Mouse (Mus musculus) embryonic facial prominence, embryonic 12.5 days (tissue): ENCODE measurements around the gene Fbxo10. TPM values are rescaled to one million over a fixed set of nuclear protein-coding genes. Genes with fewer than 3 reads are reported as not detected.
A peak's percentile ranks its signal among the peaks of the same experiment; 100 is the strongest.
"Not testable (repeated sequence)": the region's sequence is repeated elsewhere in the genome, so short reads cannot be mapped to it uniquely, and the experiment has no call there.

Source experiments
- ATAC-seq: fragments of 200-750 bp; cut with Nextera tagmentation; 2 replicates; pipeline ENCODE4 v1.8.0; 2017; ENCODE audit not compliant: insufficient number of reproducible peaks, insufficient read depth, low FRiP score, low TSS enrichment
- H3K27ac ChIP-seq: fragments of 300-500 bp; sonication (generic); 2 replicates; pipeline ENCODE4 v1.5.1; 2016; ENCODE audit warnings: mild to moderate bottlenecking
- H3K27me3 ChIP-seq: fragments of 300-500 bp; sonication (generic); 2 replicates; pipeline ENCODE4 v1.6.1; 2016; ENCODE audit warnings: mild to moderate bottlenecking, moderate library complexity
- H3K36me3 ChIP-seq: fragments of 300-500 bp; sonication (generic); 2 replicates; pipeline ENCODE4 v1.6.1; 2016; ENCODE audit warnings: mild to moderate bottlenecking
- H3K4me1 ChIP-seq: fragments of 300-500 bp; sonication (generic); 2 replicates; pipeline ENCODE4 v1.6.1; 2016
- H3K4me2 ChIP-seq: fragments of 300-500 bp; sonication (generic); replicated peaks from 2 replicates; pipeline ENCODE4 v1.6.1; 2016; ENCODE audit warnings: mild to moderate bottlenecking, moderate library complexity
- H3K4me3 ChIP-seq: fragments of 300-500 bp; sonication (generic); 2 replicates; pipeline ENCODE4 v1.5.1; 2016; ENCODE audit warnings: mild to moderate bottlenecking
- H3K9ac ChIP-seq: fragments of 300-500 bp; sonication (generic); 2 replicates; pipeline ENCODE4 v1.6.1; 2016; ENCODE audit warnings: mild to moderate bottlenecking, moderate library complexity
- H3K9me3 ChIP-seq: fragments of 300-500 bp; sonication (generic); 2 replicates; pipeline ENCODE4 v1.6.1; 2016; ENCODE audit warnings: mild to moderate bottlenecking, moderate library complexity
- WGBS: fragments of 180-500 bp; shearing (Covaris S2); methylation state at CpG from one replicate; pipeline ENCODE4 v1.1.7; 2016; 5-methylcytosine and 5-hydroxymethylcytosine counted together
- polyA plus RNA-seq: library from polyadenylated mRNA; unstranded; fragments of >200 nt; fragmentation: Nextera tagmentation; extraction: Ambion mirVana; gene quantifications from 2 replicates; pipeline ENCODE4 v1.2.1, GENCODE M21; 2016

Gene Fbxo10
- polyA plus RNA-seq, 1 experiment from 2014 or later, result 18.5 TPM

DNA sequence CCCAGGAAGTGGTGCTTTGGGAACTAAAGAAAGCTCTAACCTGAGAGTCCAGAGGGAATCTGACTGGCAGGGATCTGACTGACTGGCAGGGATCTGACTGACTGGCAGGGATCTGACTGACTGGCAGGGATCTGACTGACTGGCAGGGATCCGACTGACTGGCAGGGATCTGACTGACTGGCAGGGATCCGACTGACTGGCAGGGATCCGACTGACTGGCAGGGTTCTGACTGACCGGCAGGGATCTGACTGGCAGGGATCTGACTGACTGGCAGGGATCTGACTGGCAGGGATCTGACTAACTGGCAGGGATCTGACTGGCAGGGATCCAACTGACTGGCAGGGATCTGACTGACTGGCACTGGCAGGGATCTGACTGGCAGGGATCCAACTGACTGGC is 3.4 kb downstream of the Fbxo10 start:
- H3K4me1 ChIP-seq, result peaks cover 16% of the 10 kb centered on the region
- H3K36me3 ChIP-seq, H3K4me3 ChIP-seq, H3K9me3 ChIP-seq, H3K27ac ChIP-seq, H3K9ac ChIP-seq, H3K4me2 ChIP-seq, ATAC-seq, H3K27me3 ChIP-seq: not testable (repeated sequence)
- WGBS, result 92% methylated on average over 4 of the region's 4 CpGs

DNA sequence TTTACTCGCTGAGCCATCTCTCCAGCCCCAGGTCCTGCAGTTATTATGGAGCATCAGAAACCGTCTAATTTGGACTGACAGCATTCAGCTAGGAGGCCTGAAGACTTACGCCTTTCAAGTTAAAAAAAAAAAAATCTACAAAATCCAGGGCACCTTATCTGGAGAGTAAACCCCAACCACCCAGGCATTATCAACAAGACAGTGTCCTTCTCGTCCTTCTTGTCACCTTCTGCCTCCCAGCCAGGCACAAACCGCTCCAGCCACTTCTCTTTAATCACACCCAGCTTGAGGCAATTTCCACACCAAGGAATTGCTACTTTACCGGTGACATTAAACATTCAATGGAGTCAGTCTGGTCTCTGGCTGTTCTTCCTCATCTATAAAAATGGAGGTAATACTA is 10.9 kb downstream of the Fbxo10 start:
- no peak overlapping the region for H3K4me3 ChIP-seq
- H3K27ac ChIP-seq, result no peak overlapping the region
- H3K9me3 ChIP-seq, result no peaks in the 10 kb centered on the region
- 0 out of 2 replicates have a peak, but pooled peaks cover 9% of the 10 kb centered on the region for H3K4me1 ChIP-seq
- peaks cover 1% of the 10 kb centered on the region; the same call in 1 of the 2 replicates for H3K36me3 ChIP-seq
- no peak overlapping the region for H3K9ac ChIP-seq
- H3K27me3 ChIP-seq, result no peaks in the 10 kb centered on the region
- no peak for ATAC-seq
- H3K4me2 ChIP-seq, result no peak overlapping the region
- WGBS, result 76% methylated on average over 6 of the region's 6 CpGs

DNA sequence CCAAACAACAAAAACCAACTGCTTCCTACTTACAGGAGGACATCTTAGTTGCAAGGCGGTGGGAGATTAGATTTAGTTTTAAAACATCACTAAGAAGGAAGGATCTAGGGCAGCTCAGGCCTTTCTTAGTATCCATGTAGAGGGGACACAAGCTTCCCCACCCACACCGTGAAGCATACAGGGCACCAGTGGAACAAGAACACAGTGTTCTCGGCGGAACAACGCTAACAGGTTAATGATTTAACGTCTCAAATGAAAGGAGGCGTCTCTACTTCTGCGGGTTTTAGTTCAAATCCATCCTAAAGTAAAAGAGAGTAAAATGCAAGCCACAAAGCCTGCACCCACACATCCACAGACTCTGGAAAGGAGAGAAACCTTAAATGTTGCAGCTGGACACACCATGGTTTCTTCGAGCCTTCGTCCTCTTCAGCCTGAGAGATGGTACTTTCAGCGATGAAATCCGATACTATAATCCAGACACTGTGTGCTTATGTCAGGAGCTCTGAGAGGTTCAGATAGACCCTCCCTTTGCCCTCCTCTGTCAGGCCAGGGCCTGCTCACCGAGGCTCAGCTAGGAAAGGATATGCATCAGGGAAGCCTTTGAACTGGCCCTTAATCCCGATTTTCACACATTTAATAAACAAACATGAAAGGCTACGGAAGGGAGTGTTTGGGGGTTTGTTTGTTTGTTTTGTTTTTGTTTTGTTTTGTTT is 12.0 kb downstream of the Fbxo10 start:
- ATAC-seq, result no peak
- Histone ChIP-seq H3K4me2 (no peak overlapping the region), H3K4me3 (no peak overlapping the region), H3K9me3 (no peaks in the 10 kb centered on the region), H3K27me3 (no peaks in the 10 kb centered on the region), H3K36me3 (no peaks in the 10 kb centered on the region), H3K9ac (no peak overlapping the region), H3K27ac (no peak overlapping the region), H3K4me1 (0 out of 2 replicates have a peak, but pooled peaks cover 9% of the 10 kb centered on the region)
- 66% methylated on average over 15 of the region's 15 CpGs for WGBS

DNA sequence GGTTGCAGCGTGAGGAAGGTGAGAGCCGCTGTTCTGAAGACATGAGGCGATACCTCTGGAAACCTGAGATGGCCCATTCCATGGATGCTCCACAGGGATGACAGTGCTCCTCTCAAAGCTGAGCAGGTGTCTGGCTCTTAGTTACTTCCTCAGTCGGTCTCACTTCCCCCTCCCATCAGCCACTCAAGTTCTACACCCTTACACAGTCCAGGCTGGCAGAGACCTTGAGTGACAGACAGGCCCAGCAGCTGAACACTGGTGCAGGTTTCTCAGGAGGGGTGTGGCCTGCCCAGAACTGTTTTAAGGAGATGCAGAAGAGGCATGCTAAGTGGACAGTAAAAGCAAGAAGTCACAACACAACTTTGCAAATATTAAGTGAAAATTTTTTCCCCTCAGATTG is 16.7 kb downstream of the Fbxo10 start:
- Histone ChIP-seq H3K9ac (no peak overlapping the region), H3K27ac (no peak overlapping the region), H3K4me1 (peaks cover 13% of the 10 kb centered on the region; the same call in 1 of the 2 replicates), H3K4me3 (no peak overlapping the region), H3K9me3 (no peaks in the 10 kb centered on the region), H3K36me3 (no peaks in the 10 kb centered on the region), H3K27me3 (no peaks in the 10 kb centered on the region), H3K4me2 (no peak overlapping the region)
- 0 out of 2 replicates have a peak, but pooled peaks have one; percentile 52 for ATAC-seq
- 77% methylated on average over 4 of the region's 4 CpGs for WGBS

DNA sequence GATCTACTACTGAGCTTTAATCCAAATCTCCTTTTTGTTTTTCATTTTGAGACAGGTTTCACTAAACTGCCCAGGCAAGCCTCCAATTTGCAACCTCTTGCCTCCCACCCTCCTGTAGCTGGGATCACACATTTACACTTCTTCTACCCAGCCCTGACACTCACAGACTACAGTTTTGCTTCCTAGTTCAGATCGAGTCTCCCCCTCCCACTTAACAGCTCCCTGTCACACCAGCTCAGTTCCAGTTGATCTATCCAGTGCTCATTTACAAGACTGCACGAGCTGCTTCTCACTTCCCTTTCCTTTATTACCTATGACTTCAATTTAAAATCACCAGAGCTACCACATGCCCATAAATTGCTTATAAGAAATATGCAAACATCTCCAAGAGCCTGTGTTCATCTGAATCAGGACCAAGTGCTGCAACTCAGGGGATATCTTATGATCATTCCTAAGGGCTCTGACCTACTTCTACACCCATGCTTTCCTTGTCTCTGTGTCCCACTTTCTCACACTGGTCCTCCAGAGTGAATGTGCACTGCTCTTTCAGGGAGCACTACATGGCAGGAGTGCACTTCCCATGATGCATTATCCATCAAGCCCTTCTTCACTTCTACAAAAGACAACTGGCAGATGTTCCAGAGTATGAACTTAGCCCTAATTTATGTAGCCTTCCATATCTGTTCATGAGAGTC is 18.2 kb downstream of the Fbxo10 start:
- no peak overlapping the region for H3K27ac ChIP-seq
- no peaks in the 10 kb centered on the region for H3K9me3 ChIP-seq
- no peak overlapping the region for H3K9ac ChIP-seq
- H3K27me3 ChIP-seq, result no peaks in the 10 kb centered on the region
- 40% methylated on average over 2 of the region's 2 CpGs for WGBS
- ATAC-seq, result no peak
- H3K4me3 ChIP-seq, result no peak overlapping the region
- H3K4me1 ChIP-seq, result peaks cover 13% of the 10 kb centered on the region; the same call in 1 of the 2 replicates
- H3K36me3 ChIP-seq, result peaks cover 11% of the 10 kb centered on the region; the same call in 1 of the 2 replicates
- no peak overlapping the region for H3K4me2 ChIP-seq

DNA sequence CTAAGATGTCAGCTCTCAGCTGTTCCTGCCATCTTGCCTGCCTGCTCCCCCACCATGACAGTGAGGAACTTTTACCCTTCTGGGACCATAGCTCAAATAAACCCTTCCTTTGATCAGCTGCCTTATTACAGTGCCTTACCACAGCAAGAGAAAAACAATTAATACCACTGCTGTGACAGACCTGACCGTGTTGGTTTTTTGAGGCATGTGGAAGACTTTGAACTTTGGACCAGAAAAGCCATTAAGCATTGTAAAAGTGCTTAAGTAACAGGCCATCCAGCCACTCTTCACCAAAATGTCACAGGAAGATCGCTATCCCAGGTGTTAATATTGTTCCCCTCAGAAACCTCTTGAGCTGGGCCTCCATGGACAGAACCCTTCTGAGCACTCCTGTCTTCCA is 19.8 kb downstream of the Fbxo10 start:
- H3K4me3 ChIP-seq, result no peak overlapping the region
- no peaks in the 10 kb centered on the region for H3K27me3 ChIP-seq
- H3K9me3 ChIP-seq, result no peaks in the 10 kb centered on the region
- no peak overlapping the region for H3K4me2 ChIP-seq
- H3K4me1 ChIP-seq, result peaks cover 13% of the 10 kb centered on the region; the same call in 1 of the 2 replicates
- no peak overlapping the region for H3K9ac ChIP-seq
- no peak for ATAC-seq
- H3K36me3 ChIP-seq, result peaks cover 25% of the 10 kb centered on the region; the same call in 1 of the 2 replicates
- WGBS, result 79% methylated on average over 2 of the region's 2 CpGs
- no peak overlapping the region for H3K27ac ChIP-seq

DNA sequence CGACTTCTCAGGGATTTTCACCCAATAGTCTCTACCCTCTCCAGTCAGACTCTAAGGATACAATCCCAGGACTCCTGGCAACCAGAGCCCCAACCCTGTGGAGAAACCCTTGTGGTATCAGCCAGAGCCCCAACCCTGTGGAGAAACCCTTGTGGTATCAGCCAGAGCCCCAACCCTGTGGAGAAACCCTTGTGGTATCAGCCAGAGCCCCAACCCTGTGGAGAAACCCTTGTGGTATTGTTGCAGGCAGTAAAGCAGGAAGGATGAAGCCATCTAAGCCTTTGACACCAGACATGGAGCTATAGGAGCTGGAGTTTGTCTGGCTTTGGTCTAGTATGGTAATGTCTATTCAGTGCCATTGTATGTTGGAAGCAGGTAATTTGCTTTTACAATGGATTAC is 20.6 kb downstream of the Fbxo10 start:
- ATAC-seq, H3K4me3 ChIP-seq, H3K4me2 ChIP-seq, H3K9me3 ChIP-seq, H3K27me3 ChIP-seq, H3K4me1 ChIP-seq, H3K9ac ChIP-seq, H3K27ac ChIP-seq: not testable (repeated sequence)
- peaks cover 29% of the 10 kb centered on the region for H3K36me3 ChIP-seq
- whole genome bisulfite sequencing, result 88% methylated on average over 1 of the region's 1 CpGs

DNA sequence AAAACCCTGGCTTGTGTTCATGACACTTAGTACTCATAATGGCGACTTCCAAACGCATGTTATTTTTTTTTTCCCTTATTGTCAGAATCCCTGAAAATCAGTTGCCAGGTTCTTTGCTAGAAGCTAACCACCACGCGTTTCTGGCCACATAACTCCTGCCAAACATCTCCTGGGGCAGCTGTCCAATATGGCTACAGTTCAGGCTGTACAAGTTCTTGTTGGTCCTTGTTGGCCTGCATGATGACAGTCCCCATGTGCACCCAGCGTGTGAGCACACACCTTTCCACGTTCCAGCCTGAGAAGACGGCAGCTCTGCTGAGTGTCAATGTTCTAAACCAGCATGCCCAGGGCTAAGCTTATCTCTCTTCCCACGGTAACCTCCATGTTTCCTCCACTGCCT is 29.0 kb downstream of the Fbxo10 start:
- Histone ChIP-seq H3K27me3 (no peaks in the 10 kb centered on the region), H3K4me2 (no peak overlapping the region), H3K9ac (no peak overlapping the region), H3K4me1 (no peaks in the 10 kb centered on the region), H3K4me3 (no peak overlapping the region), H3K27ac (no peak overlapping the region), H3K36me3 (peaks cover 52% of the 10 kb centered on the region), H3K9me3 (no peaks in the 10 kb centered on the region)
- WGBS, result 91% methylated on average over 8 of the region's 8 CpGs
- ATAC-seq, result no peak

DNA sequence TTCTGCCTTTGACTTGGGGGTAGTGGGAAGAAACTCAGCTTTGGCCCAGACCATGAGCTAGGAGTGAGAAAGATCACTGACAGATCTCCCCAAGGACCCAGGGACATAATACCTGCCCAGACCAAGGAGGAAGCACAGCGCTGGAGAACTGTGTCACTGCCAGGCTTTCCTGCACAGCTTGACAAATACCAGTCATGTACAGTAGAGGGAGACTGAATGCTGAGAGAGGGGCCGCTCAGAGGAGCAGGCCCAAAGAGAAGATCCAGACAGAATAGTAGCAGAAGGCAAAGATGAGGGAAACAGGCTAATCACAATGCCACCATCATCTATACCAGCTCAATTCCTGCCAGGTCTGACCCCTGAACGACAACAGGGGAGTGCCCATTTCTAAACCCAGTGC is 29.5 kb downstream of the Fbxo10 start:
- H3K27ac ChIP-seq, result no peak overlapping the region
- peaks cover 52% of the 10 kb centered on the region for H3K36me3 ChIP-seq
- H3K9me3 ChIP-seq, result no peaks in the 10 kb centered on the region
- 45% methylated on average over 3 of the region's 3 CpGs for WGBS
- no peak overlapping the region for H3K9ac ChIP-seq
- ATAC-seq, result no peak
- H3K4me3 ChIP-seq, result no peak overlapping the region
- H3K4me1 ChIP-seq, result no peaks in the 10 kb centered on the region
- H3K4me2 ChIP-seq, result no peak overlapping the region
- no peaks in the 10 kb centered on the region for H3K27me3 ChIP-seq

DNA sequence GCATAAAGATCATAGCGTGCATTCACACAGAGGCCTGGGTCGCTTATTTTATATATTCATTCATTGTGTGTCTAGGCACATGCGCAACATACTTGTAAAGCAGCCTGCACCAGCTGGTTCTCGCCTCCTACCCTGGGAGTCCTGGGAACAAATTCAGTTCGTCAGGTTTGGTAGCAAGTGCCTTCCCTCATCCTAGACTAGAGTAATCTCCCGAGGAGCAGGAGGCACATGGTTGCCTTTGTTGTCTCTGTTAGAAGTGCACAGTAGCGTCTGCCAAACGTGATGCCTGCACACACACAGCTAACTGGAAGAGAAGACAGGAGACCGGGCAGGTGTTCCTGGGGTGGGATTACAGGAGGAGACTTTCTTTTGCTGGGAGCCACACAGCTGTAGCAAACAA is 36.4 kb downstream of the Fbxo10 start:
- no peaks in the 10 kb centered on the region for H3K4me1 ChIP-seq
- H3K4me2 ChIP-seq, result no peak overlapping the region
- no peak overlapping the region for H3K4me3 ChIP-seq
- WGBS, result 76% methylated on average over 9 of the region's 9 CpGs
- H3K27me3 ChIP-seq, result no peaks in the 10 kb centered on the region
- H3K9me3 ChIP-seq, result no peaks in the 10 kb centered on the region
- peaks cover 72% of the 10 kb centered on the region for H3K36me3 ChIP-seq
- H3K9ac ChIP-seq, result no peak overlapping the region
- no peak for ATAC-seq
- H3K27ac ChIP-seq, result no peak overlapping the region

DNA sequence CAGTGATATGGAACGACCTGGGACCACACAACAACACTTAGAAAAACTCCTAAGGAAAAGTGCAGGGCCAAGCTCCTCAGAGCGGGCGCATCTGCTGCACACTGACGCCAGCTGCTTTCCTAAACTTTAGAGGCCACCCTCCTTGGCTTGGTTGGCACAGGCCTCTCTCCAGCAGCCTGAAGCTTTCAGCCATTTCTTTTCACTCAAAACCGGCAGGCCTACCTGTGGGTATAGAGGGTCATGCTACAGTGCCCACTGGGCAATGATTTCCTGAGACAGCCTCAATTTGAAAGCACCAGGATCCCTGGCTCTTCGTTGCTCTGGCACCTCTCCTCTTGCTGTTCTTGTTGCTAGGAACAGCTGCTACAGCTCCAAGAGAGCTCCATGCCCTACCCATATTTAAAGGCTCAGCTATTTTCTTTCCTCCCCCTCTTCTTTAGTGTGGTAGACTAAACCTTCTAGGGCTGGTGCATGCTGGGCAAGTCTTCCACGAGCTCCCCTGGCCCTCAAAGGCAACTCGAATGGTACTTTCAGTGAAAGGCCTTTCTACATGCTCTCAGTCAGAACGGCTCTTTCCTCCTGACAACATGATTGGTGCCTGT is 37.0 kb downstream of the Fbxo10 start:
- Histone ChIP-seq H3K4me1 (no peaks in the 10 kb centered on the region), H3K9me3 (no peaks in the 10 kb centered on the region), H3K4me2 (no peak overlapping the region), H3K27ac (no peak overlapping the region), H3K4me3 (no peak overlapping the region), H3K27me3 (no peaks in the 10 kb centered on the region), H3K36me3 (peaks cover 70% of the 10 kb centered on the region), H3K9ac (no peak overlapping the region)
- no peak for ATAC-seq
- WGBS, result 82% methylated on average over 9 of the region's 9 CpGs

DNA sequence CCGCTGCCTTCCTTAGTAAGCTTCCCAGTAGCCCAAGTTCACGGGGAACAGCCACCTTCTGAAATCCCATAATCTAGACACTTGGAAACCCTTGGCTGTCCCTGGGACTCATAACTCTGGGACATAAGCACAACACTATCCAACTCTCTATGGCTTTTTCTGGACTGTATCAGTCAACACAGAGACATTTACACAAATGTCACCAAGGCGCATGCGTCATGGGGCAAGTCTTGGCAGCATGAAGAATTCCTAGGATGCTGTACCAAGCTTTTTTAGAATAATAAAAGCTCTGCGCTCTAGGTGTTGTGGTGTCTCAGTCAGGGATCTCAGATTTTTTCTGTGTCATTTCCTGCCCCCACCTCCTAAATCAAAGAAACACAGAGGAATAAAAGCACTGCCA is 37.7 kb downstream of the Fbxo10 start:
- H3K4me1 ChIP-seq, result no peaks in the 10 kb centered on the region
- no peak for ATAC-seq
- H3K27ac ChIP-seq, result no peak overlapping the region
- H3K9ac ChIP-seq, result no peak overlapping the region
- H3K27me3 ChIP-seq, result no peaks in the 10 kb centered on the region
- no peak overlapping the region for H3K4me2 ChIP-seq
- H3K4me3 ChIP-seq, result no peak overlapping the region
- WGBS, result 96% methylated on average over 5 of the region's 5 CpGs
- H3K36me3 ChIP-seq, result peaks cover 69% of the 10 kb centered on the region
- no peaks in the 10 kb centered on the region for H3K9me3 ChIP-seq
